Mouse (Mus musculus): ENCODE results near the gene Haus2. TPM values are rescaled to one million over a fixed set of nuclear protein-coding genes. Genes with fewer than 3 reads are reported as not detected.

Gene Haus2
- polyA plus RNA-seq, 1 experiment from 2014 or later = 20.5 TPM

DNA sequence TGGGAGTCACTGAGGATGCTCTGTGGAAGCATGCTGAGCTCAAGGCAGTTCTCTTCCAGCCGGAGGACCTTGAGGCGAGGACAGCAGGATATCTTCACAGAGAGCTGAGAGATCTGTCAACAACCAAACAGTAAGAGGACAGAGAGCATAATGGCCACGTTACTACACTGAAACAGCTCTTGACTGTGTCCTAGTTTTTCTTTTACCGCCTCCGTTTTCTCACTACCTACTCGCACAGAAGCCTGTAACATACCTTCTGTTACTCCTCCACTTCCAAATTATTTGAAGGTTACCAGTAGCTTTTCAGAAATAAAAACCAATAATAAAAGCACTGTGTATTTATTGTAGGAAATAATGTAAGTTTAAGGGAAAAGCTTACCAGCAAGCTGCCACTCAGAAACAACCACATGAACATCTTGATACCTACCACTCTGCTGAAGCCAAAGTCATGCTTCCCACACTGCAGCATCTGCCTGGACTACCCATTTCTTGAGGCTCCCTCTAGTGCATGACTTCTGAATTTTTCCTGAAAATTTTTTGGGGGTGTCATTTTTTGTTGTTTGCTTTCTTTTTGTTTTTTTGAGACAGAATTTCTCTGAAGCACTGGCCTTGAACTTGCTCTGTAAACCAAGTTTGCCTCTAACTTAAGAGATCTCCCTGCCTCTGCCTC, 3.0 kb upstream of the Haus2 start:
- Histone ChIP-seq H3K36me3 (ENCODE audit: control insufficient read depth, insufficient read depth, low read length) (peaks cover 2% of the 10 kb centered on the region; the same call in 1 of the 2 replicates), H3K9ac (ENCODE audit: low read length) (no peak overlapping the region), H3K9me3 (replicated peaks; ENCODE audit: control insufficient read depth, low read length) (no peaks in the 10 kb centered on the region), H3K27ac (ENCODE audit: low read length) (no peak overlapping the region), H3K27me3 (ENCODE audit: control insufficient read depth, insufficient read depth, low read length) (no peaks in the 10 kb centered on the region), H3K4me2 (ENCODE audit: low read depth, low read length) (no peak overlapping the region), H3K4me1 (ENCODE audit: control insufficient read depth, insufficient read depth, low read length) (peaks cover 7% of the 10 kb centered on the region), H3K4me3 (replicated peaks; ENCODE audit: low read length) (no peak overlapping the region)
- 83% methylated on average over 6 of the region's 6 CpGs for WGBS
- no peak for ATAC-seq (ENCODE audit: insufficient read depth, low FRiP score)

DNA sequence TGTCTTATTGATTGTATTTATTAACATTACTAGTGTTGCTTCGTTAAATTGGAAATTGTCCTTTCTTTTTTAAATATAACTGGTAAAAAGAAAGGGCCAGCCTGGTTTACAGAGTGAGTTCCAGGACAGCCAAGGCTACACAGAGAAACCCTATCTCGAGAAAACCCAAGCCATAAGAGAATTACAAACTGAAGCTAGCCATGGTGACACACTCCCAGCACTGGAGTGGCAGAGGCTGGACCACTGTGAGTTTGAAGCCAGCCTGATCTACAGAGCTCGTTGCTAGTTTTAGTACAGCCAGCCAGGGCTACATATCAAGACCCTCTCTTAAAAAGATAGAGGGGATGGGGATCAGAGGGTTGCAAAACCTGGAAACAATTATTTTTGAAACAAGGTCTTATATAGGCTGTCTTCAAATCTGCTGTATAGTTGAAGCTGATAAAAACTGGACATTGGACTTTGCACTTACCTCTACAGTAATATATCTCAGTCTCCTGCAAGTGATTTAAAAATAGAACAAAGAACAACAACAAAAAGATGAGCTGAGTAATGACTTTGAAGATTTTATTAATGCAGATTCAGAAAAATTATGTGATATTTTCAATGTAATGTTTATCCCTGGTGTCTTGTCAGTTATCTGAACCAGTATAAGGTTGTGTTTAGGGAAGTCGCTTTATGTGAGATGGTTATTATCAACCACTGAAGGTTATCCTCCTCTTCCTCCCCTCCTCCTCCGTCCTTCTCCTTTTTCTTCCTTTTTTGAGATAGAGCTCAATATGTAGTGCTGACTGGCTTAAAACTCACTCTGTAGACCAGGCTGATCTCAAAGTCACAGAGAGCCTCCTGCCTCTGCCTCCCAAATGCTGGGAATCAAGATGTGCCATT, 7.3 kb downstream of the Haus2 start:
- Histone ChIP-seq H3K27ac (ENCODE audit: low read length) (no peak overlapping the region), H3K4me2 (ENCODE audit: low read depth, low read length) (no peak overlapping the region), H3K4me1 (ENCODE audit: control insufficient read depth, insufficient read depth, low read length) (no peaks in the 10 kb centered on the region), H3K9ac (ENCODE audit: low read length) (no peak overlapping the region), H3K36me3 (ENCODE audit: control insufficient read depth, insufficient read depth, low read length) (peaks cover 23% of the 10 kb centered on the region), H3K4me3 (replicated peaks; ENCODE audit: low read length) (no peak overlapping the region), H3K27me3 (ENCODE audit: control insufficient read depth, insufficient read depth, low read length) (no peaks in the 10 kb centered on the region), H3K9me3 (replicated peaks; ENCODE audit: control insufficient read depth, low read length) (no peaks in the 10 kb centered on the region)
- ATAC-seq (ENCODE audit: insufficient read depth, low FRiP score) = no peak
- 87% methylated on average over 5 of the region's 5 CpGs for WGBS

- Histone ChIP-seq H3K36me3 (ENCODE audit: control insufficient read depth, insufficient read depth, low read length) (peaks cover 18% of the 10 kb centered on the region), H3K4me3 (replicated peaks; ENCODE audit: low read length) (no peak overlapping the region), H3K4me1 (ENCODE audit: control insufficient read depth, insufficient read depth, low read length) (no peaks in the 10 kb centered on the region), H3K4me2 (ENCODE audit: low read depth, low read length) (no peak overlapping the region), H3K27me3 (ENCODE audit: control insufficient read depth, insufficient read depth, low read length) (no peaks in the 10 kb centered on the region), H3K9me3 (replicated peaks; ENCODE audit: control insufficient read depth, low read length) (no peaks in the 10 kb centered on the region), H3K9ac (ENCODE audit: low read length) (no peak overlapping the region), H3K27ac (ENCODE audit: low read length) (no peak overlapping the region)
- WGBS = 96% methylated on average over 1 of the region's 1 CpGs
- no peak for ATAC-seq (ENCODE audit: insufficient read depth, low FRiP score)
Observed at GRCm38 (mm10) chr2:120619538-120619937, 10.4 kb downstream of the Haus2 start.

- Histone ChIP-seq H3K9ac (ENCODE audit: low read length) (no peak overlapping the region), H3K27me3 (ENCODE audit: control insufficient read depth, insufficient read depth, low read length) (no peaks in the 10 kb centered on the region), H3K36me3 (ENCODE audit: control insufficient read depth, insufficient read depth, low read length) (peaks cover 12% of the 10 kb centered on the region), H3K4me1 (ENCODE audit: control insufficient read depth, insufficient read depth, low read length) (no peaks in the 10 kb centered on the region), H3K9me3 (replicated peaks; ENCODE audit: control insufficient read depth, low read length) (no peaks in the 10 kb centered on the region), H3K27ac (ENCODE audit: low read length) (no peak overlapping the region), H3K4me2 (ENCODE audit: low read depth, low read length) (no peak overlapping the region), H3K4me3 (replicated peaks; ENCODE audit: low read length) (no peak overlapping the region)
- ATAC-seq (ENCODE audit: insufficient read depth, low FRiP score) = no peak
Observed at GRCm38 (mm10) chr2:120622920-120623319, 13.7 kb downstream of the Haus2 start.

DNA sequence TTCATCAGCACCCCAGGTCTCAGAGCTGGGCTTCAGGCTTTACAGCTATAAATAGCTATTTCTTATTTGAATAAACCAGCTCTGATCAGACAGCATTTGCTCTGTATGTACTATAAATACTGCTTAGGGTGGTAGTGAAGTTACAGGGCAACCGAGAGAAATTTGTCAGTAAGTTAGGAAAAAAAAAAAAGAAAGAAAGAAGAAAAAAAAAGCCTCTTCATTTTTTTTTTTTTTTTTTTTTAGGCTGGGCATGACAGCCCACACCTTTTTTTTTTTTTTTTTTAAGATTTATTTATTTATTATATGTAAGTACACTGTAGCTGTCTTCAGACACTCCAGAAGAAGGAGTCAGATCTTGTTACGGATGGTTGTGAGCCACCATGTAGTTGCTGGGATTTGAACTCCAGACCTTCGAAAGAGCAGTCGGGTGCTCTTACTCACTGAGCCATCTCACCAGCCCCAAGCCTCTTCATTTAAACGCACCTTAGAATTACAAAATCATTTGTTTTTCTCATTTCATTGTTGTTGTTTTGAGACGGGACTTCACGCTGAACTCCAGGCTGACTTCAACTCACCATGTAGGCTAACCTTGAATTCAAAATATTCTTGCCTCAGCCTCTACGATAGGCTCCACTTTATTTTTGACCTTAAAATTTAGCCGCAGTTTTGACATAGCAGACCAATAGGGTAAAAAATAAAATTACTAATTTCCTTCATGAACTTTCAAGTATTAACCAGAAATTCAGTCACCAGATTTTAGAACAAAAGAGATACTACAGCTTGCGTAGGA, 19.1 kb downstream of the Haus2 start:
- Histone ChIP-seq H3K4me3 (replicated peaks; ENCODE audit: low read length) (peak overlapping the region; percentile 56), H3K4me2 (ENCODE audit: low read depth, low read length) (peak overlapping the region; percentile 56), H3K4me1 (ENCODE audit: control insufficient read depth, insufficient read depth, low read length) (peaks cover 7% of the 10 kb centered on the region; the same call in 1 of the 2 replicates), H3K36me3 (ENCODE audit: control insufficient read depth, insufficient read depth, low read length) (no peaks in the 10 kb centered on the region), H3K27ac (ENCODE audit: low read length) (no peak overlapping the region), H3K9ac (ENCODE audit: low read length) (no peak overlapping the region), H3K9me3 (replicated peaks; ENCODE audit: control insufficient read depth, low read length) (no peaks in the 10 kb centered on the region), H3K27me3 (ENCODE audit: control insufficient read depth, insufficient read depth, low read length) (no peaks in the 10 kb centered on the region)
- 27% methylated on average over 10 of the region's 10 CpGs for WGBS
- ATAC-seq (ENCODE audit: insufficient read depth, low FRiP score) = peak; percentile 12; the same call in 1 of the 2 replicates

GRCm38 (mm10) chr2:120628886-120629735, 19.9 kb downstream of the Haus2 start, which contains the start of gene Stard9:
Gene Stard9 (plus strand): TSS chr2:120629121.
- H3K4me2 ChIP-seq (ENCODE audit: low read depth, low read length) = peak within 1 kb of the TSS; percentile 56
- 1% methylated on average over 36 of the region's 36 CpGs for WGBS
- H3K9me3 ChIP-seq (replicated peaks; ENCODE audit: control insufficient read depth, low read length) = no peaks in the 10 kb centered on the region
- peak within 1 kb of the TSS; percentile 69 for H3K9ac ChIP-seq (ENCODE audit: low read length)
- peak within 1 kb of the TSS; percentile 8; the same call in 1 of the 2 replicates for H3K27ac ChIP-seq (ENCODE audit: low read length)
- peak; percentile 100 for ATAC-seq (ENCODE audit: insufficient read depth, low FRiP score)
- H3K4me3 ChIP-seq (replicated peaks; ENCODE audit: low read length) = peak within 1 kb of the TSS; percentile 56
- H3K4me1 ChIP-seq (ENCODE audit: control insufficient read depth, insufficient read depth, low read length) = peaks cover 7% of the 10 kb centered on the region; the same call in 1 of the 2 replicates
- no peaks in the 10 kb centered on the region for H3K36me3 ChIP-seq (ENCODE audit: control insufficient read depth, insufficient read depth, low read length)
- H3K27me3 ChIP-seq (ENCODE audit: control insufficient read depth, insufficient read depth, low read length) = no peaks in the 10 kb centered on the region

DNA sequence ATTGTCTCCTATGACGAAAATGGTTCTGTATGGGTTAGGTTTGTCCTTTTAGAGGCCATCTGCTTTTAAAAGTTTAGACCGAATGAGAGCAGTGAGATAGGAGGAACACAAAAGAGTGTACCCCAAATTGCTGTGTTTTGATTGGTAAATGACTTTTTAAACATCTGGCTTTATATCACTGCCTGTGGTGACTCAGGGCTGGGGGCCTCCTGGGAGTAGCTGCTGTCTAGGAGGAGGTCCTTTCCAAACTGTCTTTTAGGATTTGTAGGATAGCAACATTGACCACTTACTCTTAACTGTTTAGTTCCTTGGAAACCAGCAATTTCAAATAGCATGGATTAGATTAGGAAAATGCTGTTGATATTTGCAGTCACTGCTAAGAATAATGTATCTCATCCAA, 21.1 kb downstream of the Haus2 start:
- Histone ChIP-seq H3K36me3 (ENCODE audit: control insufficient read depth, insufficient read depth, low read length) (no peaks in the 10 kb centered on the region), H3K27me3 (ENCODE audit: control insufficient read depth, insufficient read depth, low read length) (no peaks in the 10 kb centered on the region), H3K4me3 (replicated peaks; ENCODE audit: low read length) (peak overlapping the region; percentile 2; the same call in 1 of the 2 replicates), H3K4me1 (ENCODE audit: control insufficient read depth, insufficient read depth, low read length) (peaks cover 7% of the 10 kb centered on the region; the same call in 1 of the 2 replicates), H3K27ac (ENCODE audit: low read length) (no peak overlapping the region), H3K9ac (ENCODE audit: low read length) (no peak overlapping the region), H3K9me3 (replicated peaks; ENCODE audit: control insufficient read depth, low read length) (no peaks in the 10 kb centered on the region), H3K4me2 (ENCODE audit: low read depth, low read length) (peak overlapping the region; percentile 53)
- WGBS = 74% methylated on average over 2 of the region's 2 CpGs
- ATAC-seq (ENCODE audit: insufficient read depth, low FRiP score) = no peak

- no peak for ATAC-seq (ENCODE audit: insufficient read depth, low FRiP score)
- H3K4me2 ChIP-seq (ENCODE audit: low read depth, low read length) = peak overlapping the region; percentile 53
- no peak overlapping the region for H3K9ac ChIP-seq (ENCODE audit: low read length)
- WGBS = 69% methylated on average over 2 of the region's 2 CpGs
- no peaks in the 10 kb centered on the region; the same call in 1 of the 2 replicates for H3K36me3 ChIP-seq (ENCODE audit: control insufficient read depth, insufficient read depth, low read length)
- peaks cover 7% of the 10 kb centered on the region; the same call in 1 of the 2 replicates for H3K4me1 ChIP-seq (ENCODE audit: control insufficient read depth, insufficient read depth, low read length)
- H3K9me3 ChIP-seq (replicated peaks; ENCODE audit: control insufficient read depth, low read length) = no peaks in the 10 kb centered on the region
- H3K27ac ChIP-seq (ENCODE audit: low read length) = no peak overlapping the region
- H3K27me3 ChIP-seq (ENCODE audit: control insufficient read depth, insufficient read depth, low read length) = no peaks in the 10 kb centered on the region
- H3K4me3 ChIP-seq (replicated peaks; ENCODE audit: low read length) = 0 out of 2 replicates have a peak overlapping the region, but pooled peaks have one; percentile 2
Observed at GRCm38 (mm10) chr2:120630655-120631054, 21.5 kb downstream of the Haus2 start.
